Mouse (Mus musculus) stomach, postnatal 0 days (tissue): ENCODE data around the gene Efcc1. TPM values are rescaled to one million over a fixed set of nuclear protein-coding genes. Genes with fewer than 3 reads are reported as not detected.

Experiments used
- ATAC-seq: fragments of 200-750 bp; cut with Nextera tagmentation; 2 replicates; pipeline ENCODE4 v1.8.0; 2017; ENCODE audit not compliant: low FRiP score, low TSS enrichment
- DNase-seq: peaks from one replicate; pipeline ENCODE4 v3.0.0-alpha.2; 2016; ENCODE audit warnings: low spot score
- H3K27ac ChIP-seq: fragments of 300-500 bp; sonication (generic); replicated peaks from 2 replicates; pipeline ENCODE4 v1.5.1; 2014; ENCODE audit warnings: mild to moderate bottlenecking, control low read depth
- H3K27me3 ChIP-seq: fragments of 300-500 bp; sonication (generic); 2 replicates; pipeline ENCODE4 v1.6.1; 2014; ENCODE audit warnings: low read length; ENCODE audit not compliant: control insufficient read depth, insufficient read depth
- H3K36me3 ChIP-seq: fragments of 300-500 bp; sonication (generic); 2 replicates; pipeline ENCODE4 v1.6.1; 2014; ENCODE audit warnings: low read length, mixed read lengths; ENCODE audit not compliant: control insufficient read depth, insufficient read depth
- H3K4me1 ChIP-seq: fragments of 300-500 bp; sonication (generic); replicated peaks from 2 replicates; pipeline ENCODE4 v1.6.1; 2014; ENCODE audit warnings: antibody characterized with exemption; ENCODE audit not compliant: control insufficient read depth, insufficient read depth
- H3K4me2 ChIP-seq: fragments of 300-500 bp; sonication (generic); replicated peaks from 2 replicates; pipeline ENCODE4 v1.6.1; 2014; ENCODE audit warnings: low read depth, mild to moderate bottlenecking, control low read depth, moderate library complexity
- H3K4me3 ChIP-seq: fragments of 300-500 bp; sonication (generic); 2 replicates; pipeline ENCODE4 v1.5.1; 2014; ENCODE audit warnings: low read depth, low read length, control low read depth
- H3K9ac ChIP-seq: fragments of 300-500 bp; sonication (generic); 2 replicates; pipeline ENCODE4 v1.6.1; 2014; ENCODE audit warnings: mild to moderate bottlenecking, low read length, control low read depth, mixed read lengths
- H3K9me3 ChIP-seq: fragments of 300-500 bp; sonication (generic); 2 replicates; pipeline ENCODE4 v1.6.1; 2016; ENCODE audit warnings: low read length; ENCODE audit not compliant: control insufficient read depth
- CTCF ChIP-seq: IDR thresholded peaks from 2 replicates; pipeline ENCODE4 v1.5.1; 2016; ENCODE audit warnings: antibody characterized with exemption, low read depth, mild to moderate bottlenecking, moderate library complexity
- EP300 ChIP-seq: optimal IDR thresholded peaks from 2 replicates; pipeline ENCODE3; 2016; ENCODE audit warnings: antibody characterized with exemption
- WGBS: fragments of 180-500 bp; shearing (Covaris S2); extraction: QIAGEN DNeasy Blood & Tissue Kit; methylation state at CpG from one replicate; pipeline ENCODE4 v1.1.7; 2014; 5-methylcytosine and 5-hydroxymethylcytosine counted together
- polyA plus RNA-seq: library from polyadenylated mRNA; unstranded; fragments of >200 nt; fragmentation: Nextera tagmentation; extraction: Ambion mirVana; gene quantifications from 2 replicates; pipeline ENCODE4 v1.2.1, GENCODE M21; 2015

Efcc1 gene
- polyA plus RNA-seq, 1 experiment from 2014 or later = 1.4 TPM

DNA sequence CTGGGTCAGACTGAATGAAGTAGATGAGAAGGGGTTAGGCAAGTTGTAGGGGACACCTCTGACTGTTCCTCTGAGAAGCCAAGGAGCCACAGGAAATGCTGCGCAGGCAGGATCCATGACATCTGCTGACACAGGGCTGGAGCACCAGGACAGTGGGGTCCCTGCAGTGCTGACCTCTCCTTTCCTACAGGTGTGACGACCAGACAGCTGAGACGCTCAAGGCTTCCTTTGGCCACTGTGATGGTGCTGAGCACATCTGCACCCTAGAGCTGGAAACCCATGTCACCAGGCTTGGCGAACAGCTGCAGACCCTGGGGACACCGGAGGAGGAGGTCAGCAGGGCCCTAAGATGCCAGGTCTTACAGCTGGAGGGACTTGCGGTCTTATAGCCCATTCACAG is 20.9 kb downstream of the Efcc1 start:
- ATAC-seq (no peak), DNase-seq (no peak)
- Histone ChIP-seq H3K4me3 (no peak overlapping the region), H3K4me2 (no peak overlapping the region), H3K4me1 (no peaks in the 10 kb centered on the region), H3K27ac (no peak overlapping the region), H3K9ac (no peak overlapping the region), H3K27me3 (no peaks in the 10 kb centered on the region), H3K36me3 (no peaks in the 10 kb centered on the region), H3K9me3 (no peaks in the 10 kb centered on the region)
- 82% methylated on average over 6 of the region's 6 CpGs for WGBS
- TF ChIP-seq CTCF (no peak), EP300 (no peak)

DNA sequence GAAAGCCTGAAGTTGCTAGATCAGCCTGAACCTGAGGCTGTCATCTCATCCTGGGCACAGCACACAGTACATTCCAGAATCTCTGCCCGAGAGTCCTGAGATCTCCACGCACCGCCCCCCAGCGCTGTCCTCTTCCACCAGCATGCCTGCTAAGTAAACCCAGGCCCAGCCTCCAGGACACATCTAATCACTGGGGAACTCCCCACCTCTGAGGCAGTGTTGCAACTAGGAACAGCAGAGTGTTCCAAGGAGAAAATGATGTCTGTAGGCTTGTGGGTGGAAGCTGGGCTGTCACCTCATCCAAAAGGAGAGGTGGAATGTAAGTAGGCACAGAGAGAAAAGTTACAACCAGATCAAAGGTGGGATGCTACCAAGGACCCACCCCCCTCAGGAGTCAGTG is 24.5 kb downstream of the Efcc1 start:
- ATAC-seq (no peak), DNase-seq (no peak)
- Histone ChIP-seq H3K36me3 (no peaks in the 10 kb centered on the region), H3K27ac (no peak overlapping the region), H3K9me3 (no peaks in the 10 kb centered on the region), H3K4me3 (no peak overlapping the region), H3K27me3 (no peaks in the 10 kb centered on the region), H3K9ac (no peak overlapping the region), H3K4me2 (no peak overlapping the region), H3K4me1 (no peaks in the 10 kb centered on the region)
- TF ChIP-seq EP300 (no peak), CTCF (no peak)
- WGBS = 84% methylated on average over 4 of the region's 4 CpGs

DNA sequence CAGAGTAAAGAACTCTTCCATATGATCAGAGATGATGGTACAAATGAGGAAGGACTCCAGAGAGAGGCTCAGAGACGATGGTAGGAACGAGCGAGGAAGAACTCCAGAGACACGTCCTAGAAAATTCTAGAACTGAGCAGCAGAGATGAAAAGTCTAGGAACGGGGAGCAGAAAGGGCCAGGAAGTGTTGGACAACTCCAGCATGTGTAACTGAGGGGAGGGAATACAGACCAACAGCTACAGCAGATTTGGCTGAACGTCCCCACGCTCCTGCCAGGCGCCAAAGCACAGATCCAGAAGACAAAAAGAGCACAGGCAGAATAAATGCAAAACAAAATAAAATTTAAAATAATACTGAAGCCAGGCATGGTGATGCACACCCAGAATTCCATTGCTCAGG is 26.2 kb downstream of the Efcc1 start:
- WGBS = 87% methylated on average over 8 of the region's 8 CpGs
- DNase-seq = no peak
- TF ChIP-seq EP300 (no peak), CTCF (no peak)
- H3K4me1 ChIP-seq = no peaks in the 10 kb centered on the region
- no peak overlapping the region for H3K4me2 ChIP-seq
- no peak overlapping the region for H3K4me3 ChIP-seq
- ATAC-seq = no peak
- H3K9ac ChIP-seq = no peak overlapping the region
- no peak overlapping the region for H3K27ac ChIP-seq
- no peaks in the 10 kb centered on the region for H3K9me3 ChIP-seq
- H3K27me3 ChIP-seq = no peaks in the 10 kb centered on the region
- H3K36me3 ChIP-seq = no peaks in the 10 kb centered on the region

DNA sequence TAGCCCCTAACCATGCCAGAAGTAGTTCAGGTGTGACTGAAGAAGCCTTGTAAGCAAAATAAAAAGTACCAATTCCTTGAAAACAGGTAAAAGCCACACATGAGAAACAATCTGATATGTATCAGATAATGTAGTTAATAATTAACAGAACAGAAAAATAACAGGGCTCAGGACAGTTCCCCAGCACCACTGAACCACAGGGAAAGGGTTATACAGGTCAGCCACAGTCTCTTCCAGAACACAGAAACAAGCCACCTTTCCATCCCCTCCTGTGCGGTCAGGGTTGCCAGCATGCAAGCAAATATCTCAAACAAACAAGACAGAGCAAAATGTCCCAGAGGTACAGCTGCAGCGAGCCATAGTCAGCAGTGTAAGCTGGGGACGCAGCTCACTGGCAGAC is 28.7 kb downstream of the Efcc1 start:
- Histone ChIP-seq H3K9ac (no peak overlapping the region), H3K9me3 (no peaks in the 10 kb centered on the region), H3K4me3 (no peak overlapping the region), H3K27ac (no peak overlapping the region), H3K27me3 (no peaks in the 10 kb centered on the region), H3K4me1 (no peaks in the 10 kb centered on the region), H3K36me3 (no peaks in the 10 kb centered on the region), H3K4me2 (no peak overlapping the region)
- ATAC-seq (0 out of 2 replicates have a peak, but pooled peaks have one; percentile 14), DNase-seq (no peak)
- WGBS = 32% methylated on average over 3 of the region's 3 CpGs
- TF ChIP-seq EP300 (no peak), CTCF (no peak)

DNA sequence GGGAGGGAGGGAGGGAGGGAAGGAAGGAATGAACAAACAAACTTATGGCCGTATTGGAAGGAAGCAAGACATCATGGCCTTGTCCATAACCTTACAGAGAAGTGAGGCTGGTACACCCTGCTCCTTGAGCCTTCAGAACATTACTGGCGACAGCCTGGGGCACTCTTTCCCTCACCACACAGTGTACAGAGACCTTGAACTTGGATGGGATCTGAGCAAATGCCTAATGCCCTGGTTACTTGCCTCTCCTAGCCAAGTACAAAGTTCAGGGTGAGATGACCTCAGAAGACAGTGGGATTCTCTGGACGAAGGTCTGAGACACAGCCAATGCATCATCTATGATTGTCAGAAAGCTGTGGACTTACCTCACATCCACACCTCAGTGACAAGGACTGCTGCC is 29.2 kb downstream of the Efcc1 start:
- no peak overlapping the region for H3K9ac ChIP-seq
- no peaks in the 10 kb centered on the region for H3K4me1 ChIP-seq
- no peak overlapping the region for H3K4me2 ChIP-seq
- no peaks in the 10 kb centered on the region for H3K9me3 ChIP-seq
- H3K27me3 ChIP-seq = no peaks in the 10 kb centered on the region
- no peak overlapping the region for H3K27ac ChIP-seq
- H3K36me3 ChIP-seq = no peaks in the 10 kb centered on the region
- 0 out of 2 replicates have a peak, but pooled peaks have one; percentile 21 for ATAC-seq
- no peak for DNase-seq
- H3K4me3 ChIP-seq = no peak overlapping the region
- TF ChIP-seq EP300 = no peak
- TF ChIP-seq CTCF = no peak
- WGBS = 43% methylated on average over 3 of the region's 3 CpGs

DNA sequence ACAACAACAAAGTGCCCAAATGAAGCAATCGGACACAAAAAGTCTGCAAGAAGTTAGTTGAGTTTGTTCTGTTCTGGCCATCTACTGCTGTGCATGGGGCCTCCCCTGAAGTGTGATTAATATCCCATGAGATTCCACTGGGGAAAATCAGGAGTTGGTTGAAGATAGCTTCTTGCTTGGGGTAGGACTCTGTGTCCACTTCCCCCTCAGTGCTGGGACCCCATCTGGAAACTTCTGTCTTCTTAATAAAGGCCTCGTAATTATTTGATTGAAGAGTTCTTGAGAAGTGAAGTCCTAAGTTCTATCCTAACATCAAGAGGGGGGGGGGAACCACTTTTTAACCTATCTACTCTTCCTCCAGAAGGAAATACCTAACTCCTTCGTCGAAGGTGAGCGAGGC is 31.5 kb downstream of the Efcc1 start:
- H3K36me3 ChIP-seq = no peaks in the 10 kb centered on the region
- 74% methylated on average over 5 of the region's 5 CpGs for WGBS
- no peak overlapping the region for H3K4me3 ChIP-seq

More for the DNA sequence above, 31.5 kb downstream of the Efcc1 start:
- ATAC-seq (no peak), DNase-seq (no peak)
- H3K4me2 ChIP-seq = no peak overlapping the region
- no peak overlapping the region for H3K27ac ChIP-seq
- TF ChIP-seq EP300 = no peak
- TF ChIP-seq CTCF = no peak
- no peaks in the 10 kb centered on the region for H3K27me3 ChIP-seq
- H3K9ac ChIP-seq = no peak overlapping the region
- no peaks in the 10 kb centered on the region for H3K9me3 ChIP-seq
- H3K4me1 ChIP-seq = no peaks in the 10 kb centered on the region
